Mouse (Mus musculus) splenic B cell, adult 2 months (primary cell): ENCODE measurements around the gene Gm10428.
"Not testable (repeated sequence)": the region's sequence is repeated elsewhere in the genome, so short reads cannot be mapped to it uniquely, and the experiment has no call there.

Experiments used
- DNase-seq: peaks from one replicate; pipeline ENCODE4 v3.0.0-alpha.2; 2011; ENCODE audit warnings: low read depth, low spot score
- H3K27me3 ChIP-seq: 2 replicates; pipeline ENCODE4 v1.6.1; 2012; ENCODE audit warnings: mild to moderate bottlenecking, low read length, moderate library complexity, mixed read lengths; ENCODE audit not compliant: control insufficient read depth, poor library complexity, insufficient read depth, severe bottlenecking
- H3K36me3 ChIP-seq: 2 replicates; pipeline ENCODE4 v1.6.1; 2012; ENCODE audit warnings: mild to moderate bottlenecking, low read length, moderate library complexity, mixed read lengths; ENCODE audit not compliant: control insufficient read depth, poor library complexity, insufficient read depth, severe bottlenecking

The Gm10428 gene

DNA sequence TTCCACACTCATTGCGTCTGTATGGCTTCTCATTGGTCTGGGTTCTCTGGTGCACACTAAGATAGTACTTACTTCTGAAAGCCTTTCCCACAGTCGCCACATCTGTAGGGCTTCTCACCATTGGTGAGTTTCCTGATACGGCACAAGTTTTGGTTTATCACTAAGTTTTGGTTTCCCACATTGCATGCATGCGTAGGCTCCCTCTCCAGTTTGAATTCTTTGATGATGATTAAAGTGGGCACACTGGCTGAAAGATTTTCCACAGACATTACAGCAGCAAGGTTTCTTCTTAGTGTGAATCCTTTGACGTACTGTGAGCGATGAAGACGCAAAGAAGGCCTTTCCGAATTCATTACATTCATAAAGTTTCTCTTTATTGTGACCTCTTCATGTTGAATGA is at the start of gene Gm10428:
Gene Gm10428 (plus strand): TSS at position 321 of the 400 bp plus-strand sequence.
- DNase-seq = no peak
- H3K27me3 ChIP-seq = no peaks in the 10 kb centered on the region

DNA sequence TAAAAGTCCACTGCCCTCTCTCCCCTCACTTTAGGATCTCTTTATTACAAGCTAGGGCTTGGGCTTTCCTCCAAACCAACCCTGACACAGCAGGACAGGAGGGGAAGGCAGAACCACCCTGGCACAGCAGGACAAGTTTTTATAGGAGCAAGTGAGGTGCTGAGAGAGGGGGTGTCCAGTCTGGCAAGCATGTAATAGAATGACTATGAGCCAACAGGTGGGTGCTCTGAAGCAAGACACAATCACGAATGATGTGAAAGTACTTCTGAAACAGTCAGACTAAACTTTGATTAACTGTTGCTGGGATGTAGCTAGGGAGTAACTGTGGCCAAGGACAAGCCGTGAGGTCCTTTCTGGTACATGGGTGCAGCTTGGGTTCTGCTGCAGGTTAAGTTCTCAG is 46.8 kb upstream of the Gm10428 start:
- no peaks in the 10 kb centered on the region; the same call in 1 of the 2 replicates for H3K36me3 ChIP-seq
- no peak for DNase-seq
- no peaks in the 10 kb centered on the region for H3K27me3 ChIP-seq

More for the DNA sequence above, at the start of gene Gm10428:
- H3K36me3 ChIP-seq = no peaks in the 10 kb centered on the region

DNA sequence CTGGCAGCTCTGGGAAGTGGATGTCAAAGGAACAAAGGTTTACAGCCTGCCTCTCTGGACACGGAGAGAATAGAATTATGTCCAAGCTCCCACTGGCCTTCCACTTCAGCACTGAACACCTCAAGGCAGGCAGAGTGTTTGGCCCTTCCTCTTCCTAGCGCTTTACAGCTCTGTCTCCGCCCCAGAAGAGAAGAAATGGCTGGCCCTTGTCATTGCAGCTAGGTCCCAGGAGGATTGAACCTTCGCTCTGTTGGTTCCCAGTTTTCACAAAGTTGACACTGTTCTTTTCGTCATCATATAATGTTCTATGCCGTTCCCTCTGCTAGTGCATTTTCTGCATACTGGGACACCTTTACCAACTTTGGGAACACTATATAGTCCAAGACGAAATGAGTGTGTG is 44.6 kb upstream of the Gm10428 start:
- H3K36me3 ChIP-seq = peaks cover 2% of the 10 kb centered on the region; the same call in 1 of the 2 replicates
- DNase-seq = peak; percentile 11
- H3K27me3 ChIP-seq = no peaks in the 10 kb centered on the region

DNA sequence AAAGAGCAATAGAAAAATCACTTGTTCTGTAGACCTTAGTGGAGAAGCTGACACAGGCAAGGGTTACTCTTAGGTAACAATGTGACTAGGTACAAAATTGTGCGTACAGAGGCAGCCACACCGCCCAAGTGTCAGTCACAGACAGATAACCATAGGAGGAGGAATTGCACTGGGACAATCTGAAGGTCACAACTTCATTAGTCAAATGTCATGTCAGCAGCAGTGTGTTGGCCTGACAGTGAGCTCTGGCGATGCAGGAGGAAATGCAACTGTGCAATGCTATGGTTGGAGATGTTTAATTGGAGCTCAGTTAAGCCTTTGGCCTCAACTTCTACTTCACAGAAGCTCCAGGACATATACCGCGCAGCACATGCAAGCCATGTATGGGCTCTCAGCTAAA is 42.2 kb upstream of the Gm10428 start:
- H3K36me3 ChIP-seq = peaks cover 6% of the 10 kb centered on the region
- H3K27me3 ChIP-seq = no peaks in the 10 kb centered on the region
- DNase-seq = no peak

DNA sequence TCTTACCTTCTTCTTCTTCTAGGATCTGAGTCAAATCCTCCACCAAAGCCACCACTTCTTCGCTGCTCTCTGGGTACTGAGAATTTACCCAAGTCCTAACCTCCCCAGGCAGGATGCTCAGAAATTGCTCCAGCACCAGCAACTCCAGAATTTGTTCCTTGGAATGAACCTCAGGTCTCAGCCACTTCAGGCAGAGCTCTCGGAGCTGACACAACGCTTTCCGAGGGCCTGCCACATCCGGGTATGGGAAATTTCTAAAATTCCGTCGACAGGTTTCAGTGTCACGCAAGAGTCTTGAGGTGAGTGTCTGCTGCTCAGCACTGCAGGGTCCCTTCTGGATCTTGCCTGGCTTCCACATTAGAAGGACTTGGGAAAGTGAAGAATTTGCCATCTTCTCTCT is 24.6 kb upstream of the Gm10428 start:
- no peaks in the 10 kb centered on the region for H3K27me3 ChIP-seq
- peaks cover 3% of the 10 kb centered on the region; the same call in 1 of the 2 replicates for H3K36me3 ChIP-seq
- DNase-seq = no peak

DNA sequence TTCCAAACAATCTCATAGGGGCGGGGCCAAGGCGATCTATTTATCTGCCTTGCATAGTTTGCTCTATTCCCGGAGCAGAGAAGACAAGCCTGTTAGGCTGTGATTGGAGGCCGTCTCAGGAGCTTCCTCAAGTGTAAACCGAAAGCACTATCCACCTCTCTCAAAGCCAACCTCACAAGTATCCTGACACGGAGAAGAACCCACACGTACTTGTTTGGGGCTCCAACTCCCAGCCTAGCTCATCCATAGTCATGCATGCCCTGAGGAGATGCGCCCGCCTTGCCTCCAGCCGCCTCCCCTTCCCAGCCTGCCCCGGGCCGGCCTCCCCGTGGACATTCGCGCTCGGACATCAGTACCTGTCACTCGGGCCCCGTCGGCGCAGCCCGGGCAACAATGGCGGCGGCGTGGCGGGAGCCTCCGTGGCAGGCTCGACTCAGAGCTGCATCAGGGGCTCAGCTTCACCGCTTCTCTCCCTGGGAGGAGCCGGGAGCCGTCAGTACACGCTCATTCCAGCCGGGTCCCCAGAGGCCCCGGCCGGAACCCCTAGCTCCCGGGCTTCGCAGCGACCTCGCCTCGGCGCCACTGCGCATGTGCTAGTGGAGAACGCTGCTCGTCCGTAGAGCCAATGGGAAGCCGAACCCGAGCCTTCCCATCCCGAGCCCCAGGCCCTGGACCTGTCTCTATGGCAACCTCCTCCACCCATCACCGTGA is 21.4 kb upstream of the Gm10428 start, which contains the start of gene Zfp287:
Gene Zfp287 (minus strand): TSS at position 595 of the 711 bp plus-strand sequence.
- peaks cover 3% of the 10 kb centered on the region; the same call in 1 of the 2 replicates for H3K36me3 ChIP-seq
- peak; percentile 77 for DNase-seq
- no peaks in the 10 kb centered on the region for H3K27me3 ChIP-seq

DNA sequence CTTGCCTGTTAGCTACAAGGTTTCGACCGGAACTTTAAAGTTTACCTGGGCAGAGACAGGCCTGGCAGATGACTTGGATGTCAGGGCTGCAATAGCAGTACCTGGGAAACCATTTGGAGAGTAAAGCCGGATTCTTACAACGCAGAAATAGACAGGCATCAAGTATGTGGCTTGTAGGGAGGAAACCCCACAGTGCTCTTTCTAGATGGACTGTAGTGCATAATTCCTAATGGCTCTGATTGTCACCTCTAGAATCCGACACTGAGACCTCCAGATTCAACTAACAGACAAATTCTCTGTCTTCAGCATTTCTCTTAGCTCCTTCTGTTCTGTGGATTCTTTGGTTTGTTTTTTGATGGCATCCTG is 20.9 kb upstream of the Gm10428 start:
- no peak for DNase-seq
- Histone ChIP-seq H3K36me3 (peaks cover 3% of the 10 kb centered on the region; the same call in 1 of the 2 replicates), H3K27me3 (no peaks in the 10 kb centered on the region)

DNA sequence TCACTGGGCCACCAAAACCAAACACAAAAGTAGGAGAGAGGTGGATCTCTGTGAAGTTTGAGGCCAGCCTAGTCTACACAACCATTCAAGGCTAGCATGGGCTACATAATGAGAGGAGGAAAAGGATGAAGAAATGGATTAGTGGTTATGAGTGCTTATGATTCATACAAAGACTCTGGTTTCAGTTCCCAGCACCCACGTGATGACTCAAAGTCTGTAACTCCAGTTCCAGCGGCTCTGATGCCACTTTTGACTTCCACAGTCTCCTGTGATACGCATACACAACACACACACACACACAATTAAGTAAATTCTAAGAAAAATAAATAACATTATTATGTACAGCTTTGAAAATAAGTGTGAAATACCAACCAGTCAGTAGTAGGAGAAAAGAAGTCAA is 20.2 kb upstream of the Gm10428 start:
- Histone ChIP-seq H3K27me3 (no peaks in the 10 kb centered on the region), H3K36me3 (no peaks in the 10 kb centered on the region)
- DNase-seq = no peak

DNA sequence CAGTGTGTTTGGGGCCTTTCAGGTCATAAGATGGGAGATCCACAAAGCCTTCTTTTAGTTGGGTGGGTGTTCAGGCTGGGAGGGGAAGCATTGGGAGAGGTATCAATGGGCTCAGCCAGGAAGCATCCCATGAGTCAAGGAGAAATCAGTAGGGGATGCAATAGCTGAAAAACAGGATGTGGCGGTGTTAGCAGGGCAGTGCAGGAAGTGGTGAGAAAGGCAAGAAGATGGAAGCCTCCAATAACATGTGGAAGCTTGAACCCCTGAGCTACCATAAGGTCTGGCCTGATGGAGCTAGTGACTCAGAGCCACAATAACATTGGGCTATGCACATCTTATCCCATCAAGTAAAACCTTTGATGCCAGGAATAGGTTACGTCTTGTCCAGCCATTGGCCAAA is 11.7 kb upstream of the Gm10428 start:
- H3K27me3 ChIP-seq = no peaks in the 10 kb centered on the region
- no peaks in the 10 kb centered on the region for H3K36me3 ChIP-seq
- DNase-seq = no peak

DNA sequence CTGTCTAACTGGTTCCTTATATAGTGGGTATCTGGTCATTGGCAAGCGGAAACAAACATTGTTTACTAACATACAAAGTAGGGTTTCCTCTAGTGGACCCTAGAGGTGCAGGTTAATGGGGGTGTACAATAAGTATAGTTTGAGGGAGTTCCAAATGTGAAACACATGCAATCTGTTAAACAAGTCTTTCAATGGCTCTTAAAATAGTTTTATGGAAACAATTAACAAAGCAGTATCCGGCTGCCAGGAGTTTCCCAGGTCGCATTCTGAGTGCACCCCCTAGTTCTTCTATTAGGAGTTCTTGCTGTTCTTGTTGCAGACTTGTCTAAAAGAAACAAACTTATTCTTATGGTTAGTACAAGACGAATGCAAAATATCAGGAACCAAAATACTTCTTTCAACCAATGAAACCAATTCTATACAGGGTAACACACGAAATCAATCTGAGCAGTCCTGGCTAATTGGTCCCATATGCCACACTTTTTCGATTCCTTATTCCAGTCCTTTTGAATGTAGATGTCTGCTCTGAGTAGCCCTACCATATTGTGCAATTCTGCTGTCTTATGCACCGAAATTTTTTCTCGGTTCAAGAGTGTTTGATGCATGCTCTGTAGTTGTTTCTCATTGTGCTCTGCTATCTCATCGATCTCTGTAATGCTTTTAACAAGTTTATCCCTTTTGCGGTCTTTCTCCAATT is 10.5 kb upstream of the Gm10428 start:
- Histone ChIP-seq H3K27me3 (no peaks in the 10 kb centered on the region), H3K36me3 (no peaks in the 10 kb centered on the region)
- no peak for DNase-seq

DNA sequence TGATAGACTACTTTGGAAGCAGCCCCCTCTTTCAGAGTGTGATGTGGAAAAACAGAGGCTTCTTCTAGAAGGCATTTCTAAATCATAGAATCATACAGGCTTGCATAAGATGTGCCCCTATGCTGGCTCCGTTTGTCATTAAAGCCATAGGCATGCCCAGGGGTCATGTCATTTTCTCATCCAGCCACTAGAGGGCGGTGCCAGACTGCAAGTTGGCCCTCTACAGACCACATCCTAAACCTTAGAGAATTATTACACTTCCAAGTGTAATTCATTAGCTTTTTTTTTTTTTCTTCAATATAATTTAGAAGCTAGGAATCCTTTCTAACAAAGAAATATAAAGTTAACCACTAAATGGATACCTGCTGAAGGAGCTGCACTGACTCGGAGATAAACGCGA is 8.8 kb upstream of the Gm10428 start:
- H3K27me3 ChIP-seq = no peaks in the 10 kb centered on the region
- peak; percentile 82 for DNase-seq
- no peaks in the 10 kb centered on the region for H3K36me3 ChIP-seq

DNA sequence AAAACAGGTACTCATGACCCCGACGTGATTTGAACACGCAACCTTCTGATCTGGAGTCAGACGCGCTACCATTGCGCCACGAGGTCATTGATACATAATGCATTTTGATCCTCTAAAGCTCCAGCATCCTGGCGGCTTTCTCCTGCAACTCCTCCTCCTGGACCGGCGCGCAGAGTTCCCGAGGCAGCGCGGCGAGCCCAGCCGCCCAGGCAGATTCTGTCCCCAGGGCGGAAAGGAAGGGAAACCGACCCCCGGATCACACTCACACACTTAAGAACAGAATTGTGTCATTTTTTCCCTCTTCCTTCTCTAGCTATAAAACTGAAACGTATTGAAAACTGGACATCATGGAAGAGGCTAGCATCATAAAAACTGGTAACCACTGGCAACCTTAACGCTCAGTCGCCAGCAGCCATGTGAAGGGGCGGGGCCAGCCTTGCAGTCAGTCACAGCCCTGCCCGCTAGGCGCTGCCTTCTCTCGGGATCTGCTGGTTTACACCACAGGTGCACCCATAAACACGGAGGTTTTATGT is 6.8 kb upstream of the Gm10428 start:
- H3K36me3 ChIP-seq = no peaks in the 10 kb centered on the region
- peak; percentile 64 for DNase-seq
- no peaks in the 10 kb centered on the region for H3K27me3 ChIP-seq

DNA sequence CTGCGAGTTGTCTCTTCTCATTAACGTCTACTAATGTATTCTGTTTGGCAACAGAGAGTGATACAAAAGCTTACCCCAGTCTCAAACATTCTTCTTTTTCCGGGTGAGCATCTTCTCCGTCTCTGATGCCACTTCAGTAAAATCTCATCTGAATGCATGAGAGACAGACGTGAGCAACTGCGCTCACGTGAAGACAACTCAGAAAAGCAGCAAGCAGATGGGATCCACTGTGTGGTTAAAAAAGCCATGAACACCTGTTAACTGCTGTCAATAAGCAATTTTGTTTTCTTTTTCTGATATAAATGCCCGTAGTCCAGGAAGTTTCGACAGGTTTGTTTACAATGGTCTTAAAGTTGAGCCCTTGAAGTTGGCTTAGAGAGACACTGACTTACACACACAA is 5.7 kb upstream of the Gm10428 start:
- no peaks in the 10 kb centered on the region for H3K27me3 ChIP-seq
- H3K36me3 ChIP-seq = no peaks in the 10 kb centered on the region
- DNase-seq = no peak

DNA sequence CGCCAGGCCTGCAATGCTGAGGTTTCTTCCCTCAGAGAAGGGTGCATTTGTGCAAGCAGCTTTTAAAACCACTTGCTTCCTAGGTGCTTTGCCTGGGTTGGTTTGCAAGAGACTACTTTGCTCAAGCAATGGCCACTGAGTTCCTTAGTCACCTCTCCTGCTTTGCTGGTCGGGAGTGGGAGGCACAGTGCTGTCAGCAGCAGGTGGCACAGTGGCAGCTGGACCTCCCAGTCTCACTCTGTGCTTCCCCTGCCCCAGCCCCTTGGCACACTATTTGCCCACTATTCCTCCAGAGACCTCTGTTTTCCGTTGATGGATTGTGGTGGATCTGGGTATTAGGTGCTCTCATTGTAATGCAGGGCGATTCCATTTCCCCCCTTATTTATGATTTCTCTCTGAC is 4.8 kb upstream of the Gm10428 start:
- Histone ChIP-seq H3K36me3 (no peaks in the 10 kb centered on the region), H3K27me3 (no peaks in the 10 kb centered on the region)
- no peak for DNase-seq

DNA sequence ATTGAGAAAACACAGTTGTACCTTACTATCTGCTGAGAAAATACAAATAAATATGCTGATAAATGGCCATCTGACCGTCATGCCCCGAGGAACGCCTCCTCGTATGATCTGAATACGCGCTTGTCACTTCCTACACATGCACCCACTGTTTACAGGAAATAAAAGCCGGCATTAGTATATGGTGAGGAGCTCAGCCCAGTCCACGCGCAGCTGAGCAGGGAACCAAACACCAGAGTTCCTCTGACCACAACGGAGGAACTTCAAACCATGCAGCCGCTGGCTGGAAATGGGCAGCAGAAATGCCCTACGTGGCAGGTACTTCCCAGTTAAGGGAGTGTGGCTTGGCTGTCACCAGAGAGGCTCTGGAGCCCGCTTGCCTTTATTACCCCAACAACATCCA is 3.5 kb upstream of the Gm10428 start:
- peak; percentile 50 for DNase-seq
- H3K27me3 ChIP-seq, H3K36me3 ChIP-seq: not testable (repeated sequence)
